Mouse (Mus musculus) MEL (cell line): ENCODE measurements at regions not wholly inside any gene's neighbourhood (a gene's known extent, or its start where the extent isn't known, plus 50 kb on each side); places are given as distances from the start of the nearest gene placed in this dataset.

ENCODE experiments used
- CTCF ChIP-seq, 3 experiments: IDR thresholded peaks in 2 of 3; conservative IDR thresholded peaks in 1 of 3; 2 replicates each; pipeline ENCODE4 v1.5.1; 2011 to 2012; ENCODE audit warnings: low read length in 3 of 3, low read depth in 2 of 3, mild to moderate bottlenecking in 2 of 3, improper control_type of control experiment in 1 of 3, inconsistent platforms in 1 of 3, mixed read lengths in 1 of 3, moderate library complexity in 1 of 3; ENCODE audit not compliant: control insufficient read depth in 1 of 3, insufficient read depth in 1 of 3, poor library complexity in 1 of 3, severe bottlenecking in 1 of 3
- EP300 ChIP-seq, 2 experiments: IDR thresholded peaks; 2 replicates each; pipeline ENCODE4 v1.6.1; 2011; ENCODE audit warnings: improper control_type of control experiment in 2 of 2, low read length in 2 of 2, low read depth in 1 of 2, mild to moderate bottlenecking in 1 of 2
- MXI1 ChIP-seq: IDR thresholded peaks from 2 replicates; pipeline ENCODE4 v1.6.1; 2011; ENCODE audit warnings: mild to moderate bottlenecking, low read depth, low read length, improper control_type of control experiment
- MYB ChIP-seq: IDR thresholded peaks from 2 replicates; pipeline ENCODE4 v1.6.1; 2011; ENCODE audit warnings: mild to moderate bottlenecking, low read depth, low read length, improper control_type of control experiment
- POLR2A ChIP-seq, 2 experiments: IDR thresholded peaks; 2 replicates each; pipeline ENCODE4 v1.6.1; 2011 to 2012; ENCODE audit warnings: low read length in 2 of 2, mild to moderate bottlenecking in 2 of 2, control low read depth in 1 of 2, improper control_type of control experiment in 1 of 2, low read depth in 1 of 2, moderate library complexity in 1 of 2; ENCODE audit not compliant: control insufficient read depth in 1 of 2, insufficient read depth in 1 of 2, poor library complexity in 1 of 2
- RAD21 ChIP-seq: IDR thresholded peaks from 2 replicates; pipeline ENCODE4 v1.6.1; 2011; ENCODE audit warnings: mild to moderate bottlenecking, low read depth, low read length, improper control_type of control experiment
- RCOR1 ChIP-seq: IDR thresholded peaks from 2 replicates; pipeline ENCODE4 v1.6.1; 2012; ENCODE audit warnings: low read depth, mild to moderate bottlenecking, inconsistent platforms, low read length, improper control_type of control experiment
- ZMIZ1 ChIP-seq: IDR thresholded peaks from 2 replicates; pipeline ENCODE4 v1.6.1; 2012; ENCODE audit warnings: low read depth, mild to moderate bottlenecking, inconsistent platforms, low read length, improper control_type of control experiment, moderate library complexity

DNA sequence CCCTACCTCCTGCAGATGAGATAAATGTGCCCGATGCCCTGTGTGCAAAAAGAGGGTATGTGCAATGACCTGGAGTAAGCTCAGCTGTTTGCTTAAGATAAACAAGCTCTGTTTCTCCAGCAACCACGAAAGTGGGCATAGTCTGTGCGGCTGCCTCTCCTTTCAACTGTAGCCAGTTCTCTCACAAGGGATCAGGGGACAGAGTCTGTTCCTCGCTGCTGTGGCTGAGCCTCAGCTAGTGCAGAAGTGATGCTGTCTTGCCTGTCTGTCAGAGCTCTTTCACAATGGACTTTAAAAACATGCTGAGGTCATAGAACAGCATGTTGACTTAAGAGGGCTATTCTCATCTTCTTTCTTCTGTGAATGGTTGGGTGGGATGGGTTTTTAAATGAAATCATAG is 406.1 kb upstream of the Klf4 start:
- TF ChIP-seq CTCF (IDR thresholded peaks at IDR 0.05 in 2 of 3, conservative IDR thresholded peaks at IDR 0.05 in 1 of 3; ENCODE audit: control insufficient read depth in 1 of 3, insufficient read depth in 1 of 3, low read depth in 2 of 3, low read length in 3 of 3, poor library complexity in 1 of 3, severe bottlenecking in 1 of 3) (no peak), RAD21 (no peak), RCOR1 (no peak), POLR2A (IDR thresholded peaks at IDR 0.05; ENCODE audit: control insufficient read depth in 1 of 2, insufficient read depth in 1 of 2, low read depth in 1 of 2, low read length in 2 of 2, poor library complexity in 1 of 2) (no peak), EP300 (IDR thresholded peaks at IDR 0.05; ENCODE audit: low read depth in 1 of 2, low read length in 2 of 2) (no peak), MXI1 (no peak), MYB (no peak), ZMIZ1 (no peak)
